Mouse (Mus musculus) spleen, adult 2 months (tissue): ENCODE measurements around the gene Spdye4b.

ENCODE experiments used
- CTCF ChIP-seq: fragments of 200-500 bp; IDR thresholded peaks from 2 replicates; pipeline ENCODE4 v1.5.1; 2011; ENCODE audit warnings: mild to moderate bottlenecking, inconsistent platforms; ENCODE audit not compliant: insufficient read depth, insufficient read length, insufficient replicate concordance; ENCODE audit errors: extremely low read depth
- POLR2A ChIP-seq: fragments of 200-500 bp; IDR thresholded peaks from 2 replicates; pipeline ENCODE4 v1.6.1; 2011; ENCODE audit warnings: low read depth, low read length, inconsistent platforms

DNA sequence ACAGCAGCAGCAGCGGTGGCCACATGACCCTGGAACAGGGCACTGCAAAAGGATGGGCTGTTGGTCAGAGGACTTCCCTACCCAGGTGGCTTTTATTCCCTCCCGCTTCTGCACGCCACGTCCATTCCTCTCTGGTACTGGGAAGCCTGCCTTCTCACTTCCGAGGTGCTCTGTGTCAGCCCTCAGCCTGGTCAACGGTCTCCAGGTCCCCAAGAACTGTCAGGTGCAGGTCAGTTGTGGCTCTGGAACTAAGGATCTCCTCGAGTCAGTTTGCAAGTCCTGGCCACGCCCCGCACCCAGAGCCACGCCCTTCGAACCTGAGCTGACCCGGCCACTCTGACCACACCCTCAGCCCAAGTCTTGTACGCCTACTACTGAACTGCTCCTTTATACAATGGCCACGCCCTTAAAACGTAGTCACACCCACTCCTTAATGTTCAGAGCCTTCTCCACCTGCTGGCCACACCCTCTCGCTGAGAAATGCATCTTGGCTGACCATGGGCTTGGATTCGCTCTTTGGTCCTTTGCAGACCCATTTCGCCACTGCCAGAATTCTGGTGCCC lies 15.2 kb upstream of the Spdye4b start:
- TF ChIP-seq CTCF (no peak), POLR2A (no peak)
